ENCODE assay signal across 8 mouse cellular contexts in genomic region chr11:113990466-113990865, GRCm38 (mm10).
DNase-seq lines count a peak whose midpoint lies in the region; ATAC-seq and TF ChIP-seq lines count a peak whose summit lies in the region.

No protein-coding gene starts in this region.

- H3K36me3 ChIP-seq in hindbrain, postnatal 0 days (ENCODE audit: insufficient read depth, low read length): no peaks in the 10 kb centered on the region

- H3K4me2 ChIP-seq in hindbrain, postnatal 0 days (ENCODE audit: low read depth, low read length): peak overlapping the region; percentile 29

- H3K4me3 ChIP-seq in hindbrain, postnatal 0 days (ENCODE audit: low read length): no peak overlapping the region

- H3K9me3 ChIP-seq in hindbrain, postnatal 0 days (ENCODE audit: low read length): no peaks in the 10 kb centered on the region

- WGBS in hindbrain, postnatal 0 days: 3% methylated on average over 6 of the region's 6 CpGs

- ATAC-seq in hindbrain, postnatal 0 days: peak; percentile 82
- ATAC-seq in megakaryocyte progenitor cell, adult 5-6 weeks (replicated peaks; ENCODE audit: poor library complexity): peak; percentile 46; the same call in 1 of the 2 replicates
- no peak for ATAC-seq in erythroblast, adult 5-6 weeks (replicated peaks; ENCODE audit: low FRiP score, poor library complexity, severe bottlenecking)

- no peak overlapping the region for H3K9ac ChIP-seq in hindbrain, postnatal 0 days (replicated peaks; ENCODE audit: low read length)

- no peak for TF ChIP-seq CTCF in hindbrain, postnatal 0 days (IDR thresholded peaks at IDR 0.05; ENCODE audit: low read depth)

- no peaks in the 10 kb centered on the region for H3K27me3 ChIP-seq in hindbrain, postnatal 0 days (ENCODE audit: insufficient read depth, low read length)

- peaks cover 14% of the 10 kb centered on the region for H3K4me1 ChIP-seq in hindbrain, postnatal 0 days (ENCODE audit: insufficient read depth, low read length)

- peak; percentile 82 for DNase-seq in adrenal gland, adult 2 months
- DNase-seq in cerebellum, postnatal 4 days (ENCODE audit: low spot score in 2 of 2): peak; percentile 59 to 75
- DNase-seq in gastrocnemius, adult 18-20 months (ENCODE audit: low spot score): peak; percentile 39
- peak; percentile 82 for DNase-seq in hindbrain, postnatal 0 days (ENCODE audit: low spot score)
- peak; percentile 76 to 80 for DNase-seq in layer of hippocampus, postnatal 36 days
- DNase-seq in right cerebral cortex, postnatal 36 days (ENCODE audit: low spot score in 2 of 2): peak; percentile 62 to 70

- peak overlapping the region; percentile 66 for H3K27ac ChIP-seq in hindbrain, postnatal 0 days
